Mouse (Mus musculus) megakaryocyte, embryonic 14.5 days (primary cell): ENCODE data around the gene Atp5d.

Experiments
- FLI1 ChIP-seq: IDR thresholded peaks from 2 replicates; pipeline ENCODE4 v1.6.1; 2012; ENCODE audit warnings: low read length, inconsistent platforms, mixed read lengths
- GATA1 ChIP-seq: IDR thresholded peaks from 3 replicates; pipeline ENCODE4 v1.6.1; 2012; ENCODE audit warnings: mixed read lengths, low read length, inconsistent platforms, borderline replicate concordance

GRCm38 (mm10) chr10:80139439-80139775 lies 975 bp downstream of the Atp5d start:
- TF ChIP-seq GATA1: no peak
- TF ChIP-seq FLI1: no peak
